Mouse (Mus musculus) megakaryocyte, embryonic 14.5 days (primary cell): Measurements from ENCODE around the gene Tmprss11f.

ENCODE experiments used
- FLI1 ChIP-seq: IDR thresholded peaks from 2 replicates; pipeline ENCODE4 v1.6.1; 2012; ENCODE audit warnings: low read length, inconsistent platforms, mixed read lengths
- GATA1 ChIP-seq: IDR thresholded peaks from 3 replicates; pipeline ENCODE4 v1.6.1; 2012; ENCODE audit warnings: mixed read lengths, low read length, inconsistent platforms, borderline replicate concordance

- no peak for TF ChIP-seq FLI1
- no peak for TF ChIP-seq GATA1
These were observed 46.3 kb downstream of the Tmprss11f start for GRCm38 (mm10) chr5:86585896-86586295.
